Mouse (Mus musculus) cerebellum, adult 8-10 months (tissue): ENCODE data around the gene Dvl3.

Experiments
- DNase-seq: peaks from one replicate; pipeline ENCODE4 v3.0.0; 2022

The Dvl3 gene

DNA sequence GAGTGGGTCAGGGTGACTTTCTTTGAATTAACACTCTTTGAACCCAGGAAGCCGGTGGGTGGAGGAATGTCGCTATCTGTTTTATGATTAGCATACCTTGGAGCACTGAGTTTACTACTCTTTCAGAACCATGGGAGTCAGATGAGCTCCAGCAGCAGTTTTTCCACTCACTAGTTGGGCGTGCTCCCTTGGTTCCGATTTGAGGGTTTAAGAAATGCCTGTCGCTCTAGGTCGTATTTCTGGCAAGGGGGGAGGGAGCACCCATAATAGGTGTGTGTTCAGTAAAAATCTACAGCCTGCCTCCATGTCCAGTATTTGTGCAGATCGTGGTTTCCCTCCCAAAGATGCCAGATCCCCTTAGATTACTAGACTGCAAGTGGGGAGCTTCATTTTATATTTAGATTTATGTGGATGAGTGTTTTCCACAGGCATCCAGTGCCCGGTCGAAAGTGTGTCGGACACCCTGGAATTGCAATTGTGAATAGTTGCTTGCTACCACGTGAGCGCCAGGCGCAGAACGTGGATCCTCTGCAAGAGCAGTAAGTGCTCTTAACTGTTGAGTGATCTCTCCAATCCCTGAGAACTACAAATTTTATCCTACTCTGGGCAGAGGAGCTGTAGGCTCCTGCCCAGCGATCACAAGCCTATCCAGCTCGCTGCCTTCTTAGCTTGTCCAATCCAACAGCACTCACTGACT is 18.7 kb upstream of the Dvl3 start:
- no peak for DNase-seq

DNA sequence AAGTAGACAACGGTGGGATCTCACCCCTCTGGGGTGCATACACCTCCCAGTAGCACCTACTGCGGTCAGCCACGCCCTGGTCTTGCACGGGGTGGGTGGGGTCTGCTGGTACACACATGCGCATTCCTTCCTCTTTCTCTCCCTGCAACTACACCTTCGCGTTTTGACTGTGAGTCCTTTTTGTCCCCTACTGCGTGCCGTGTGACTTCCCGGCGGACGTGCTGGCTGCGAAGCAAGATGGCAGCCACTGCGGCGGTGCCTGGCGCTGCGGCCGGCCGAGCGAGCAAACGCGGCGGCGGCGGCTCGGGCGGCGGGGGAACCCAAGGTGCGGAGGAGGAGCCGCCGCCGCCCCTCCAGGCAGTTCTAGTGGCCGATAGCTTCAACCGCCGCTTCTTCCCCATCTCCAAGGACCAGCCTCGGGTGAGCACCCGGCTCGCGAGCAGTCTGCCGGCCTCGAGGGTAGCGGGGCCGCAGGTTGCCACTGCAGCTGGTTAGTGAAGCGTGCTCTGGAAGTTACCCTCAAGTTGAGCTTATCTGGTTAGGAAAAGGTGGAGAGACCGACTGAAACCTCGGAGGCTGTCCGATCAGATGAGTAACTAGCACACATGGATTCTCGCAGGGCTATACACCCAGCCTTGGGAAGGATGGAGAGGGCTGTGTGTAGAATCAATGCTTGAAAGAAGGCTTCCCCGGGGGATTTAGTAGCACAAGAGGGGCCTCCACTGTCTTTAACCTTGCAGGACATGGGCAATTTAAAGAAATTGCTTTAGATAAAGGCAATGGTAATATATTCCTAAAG is 17.9 kb upstream of the Dvl3 start, which contains the start of gene Eif2b5:
TSS of gene Eif2b5 (plus strand) at position 141 of the 799 bp plus-strand sequence.
- DNase-seq: peak; percentile 95

DNA sequence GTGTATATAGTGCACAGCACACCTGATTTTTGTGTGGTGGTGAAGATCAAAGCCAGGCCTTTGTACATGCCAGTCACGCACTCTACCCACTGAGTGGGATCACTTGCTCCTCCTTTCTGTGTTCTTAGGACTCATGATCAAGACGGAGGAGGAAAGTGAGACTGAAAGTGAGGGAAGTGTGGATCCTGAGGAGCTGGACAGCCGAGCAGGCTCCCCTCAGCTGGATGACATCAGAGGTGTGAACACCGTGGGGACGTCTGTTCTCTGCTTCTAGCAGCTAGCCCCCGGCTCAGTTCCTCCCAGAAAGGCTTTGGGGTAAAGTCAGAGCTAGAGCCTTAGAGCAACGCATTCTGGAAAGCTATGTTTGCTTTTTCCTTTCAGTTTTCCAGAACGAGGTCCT is 10.8 kb upstream of the Dvl3 start:
- DNase-seq: no peak

DNA sequence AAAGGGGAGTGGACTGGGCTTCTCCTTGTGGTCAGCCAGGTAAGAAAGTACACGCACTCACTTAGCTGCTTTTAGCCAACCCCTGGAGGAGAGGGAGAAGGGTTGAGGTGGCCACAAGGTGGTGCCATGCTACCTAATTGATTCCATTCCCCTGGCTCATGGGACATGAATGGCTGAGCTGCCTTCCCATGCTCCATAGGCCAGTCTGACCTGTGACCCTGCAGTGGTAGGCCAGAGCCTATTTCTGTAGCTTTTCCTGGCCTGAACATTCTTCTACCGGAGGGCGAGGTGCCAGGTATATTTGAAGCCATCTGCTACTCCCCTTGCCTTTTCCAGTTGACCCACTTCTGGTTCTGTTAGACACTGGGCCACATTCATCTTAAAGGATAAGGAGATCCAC is 7.4 kb upstream of the Dvl3 start:
- peak; percentile 46 for DNase-seq

DNA sequence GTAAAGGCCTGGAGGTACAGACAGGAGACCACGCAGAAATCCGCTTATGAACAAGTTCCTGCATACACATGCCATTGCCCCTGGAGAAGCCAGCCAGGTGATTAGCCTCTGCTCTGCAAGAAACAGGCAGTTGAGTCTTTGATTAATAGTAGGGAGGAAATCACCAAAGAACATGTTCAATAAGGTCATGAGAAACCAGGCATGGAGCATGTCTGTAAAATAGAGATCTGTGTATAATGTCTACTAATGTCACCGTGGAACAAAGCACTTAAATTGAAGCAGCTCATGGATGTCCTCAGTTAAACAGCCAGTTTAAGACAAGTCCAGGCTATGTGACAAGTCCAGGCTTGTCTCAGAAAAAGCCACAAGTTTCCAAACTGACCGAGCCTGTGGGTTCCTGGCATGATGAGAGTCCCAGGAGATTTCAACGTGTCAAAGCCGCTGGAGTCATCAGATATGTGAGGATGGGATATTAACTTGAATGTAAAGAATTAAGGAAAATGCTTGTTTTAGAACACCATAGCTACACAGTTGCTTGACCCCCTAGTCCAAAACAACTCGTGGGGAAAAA is 5.4 kb upstream of the Dvl3 start:
- DNase-seq: no peak

DNA sequence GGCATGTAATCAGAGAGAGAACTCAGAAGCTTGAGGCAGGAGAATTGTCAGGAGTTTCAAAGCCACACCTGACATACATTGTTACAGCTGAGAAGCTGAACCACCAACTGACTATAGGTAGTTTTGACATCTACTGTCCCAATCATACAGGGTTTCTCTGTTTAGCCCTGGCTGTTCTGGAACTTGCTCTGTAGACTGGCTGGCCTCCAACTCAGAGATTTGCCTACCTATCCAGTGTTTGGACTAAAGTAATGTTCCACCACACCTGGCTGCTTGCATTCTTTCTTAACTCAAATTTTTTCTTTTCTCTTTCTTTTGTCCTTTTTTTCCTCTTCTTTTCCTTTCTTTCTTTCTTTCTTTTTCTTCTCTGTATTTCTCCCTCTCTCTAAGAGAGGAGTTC is 750 bp upstream of the Dvl3 start:
- no peak for DNase-seq

DNA sequence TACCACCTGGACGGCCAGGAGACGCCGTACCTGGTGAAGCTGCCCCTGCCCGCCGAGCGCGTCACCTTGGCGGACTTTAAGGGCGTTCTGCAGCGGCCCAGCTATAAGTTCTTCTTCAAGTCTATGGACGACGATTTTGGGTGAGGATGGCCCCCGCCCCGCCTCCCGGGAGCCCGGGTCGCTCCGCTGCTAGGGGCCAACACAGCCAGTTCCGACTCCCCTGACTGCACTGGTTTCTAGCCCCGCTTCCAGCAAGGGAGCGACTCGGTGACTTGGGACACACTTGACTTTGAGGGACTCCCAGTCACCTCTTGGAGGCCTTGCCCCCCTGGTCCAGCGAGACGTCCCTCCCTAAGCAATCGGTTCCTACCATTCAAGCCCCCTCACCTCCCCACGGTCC is 434 bp downstream of the Dvl3 start:
- DNase-seq: no peak

DNA sequence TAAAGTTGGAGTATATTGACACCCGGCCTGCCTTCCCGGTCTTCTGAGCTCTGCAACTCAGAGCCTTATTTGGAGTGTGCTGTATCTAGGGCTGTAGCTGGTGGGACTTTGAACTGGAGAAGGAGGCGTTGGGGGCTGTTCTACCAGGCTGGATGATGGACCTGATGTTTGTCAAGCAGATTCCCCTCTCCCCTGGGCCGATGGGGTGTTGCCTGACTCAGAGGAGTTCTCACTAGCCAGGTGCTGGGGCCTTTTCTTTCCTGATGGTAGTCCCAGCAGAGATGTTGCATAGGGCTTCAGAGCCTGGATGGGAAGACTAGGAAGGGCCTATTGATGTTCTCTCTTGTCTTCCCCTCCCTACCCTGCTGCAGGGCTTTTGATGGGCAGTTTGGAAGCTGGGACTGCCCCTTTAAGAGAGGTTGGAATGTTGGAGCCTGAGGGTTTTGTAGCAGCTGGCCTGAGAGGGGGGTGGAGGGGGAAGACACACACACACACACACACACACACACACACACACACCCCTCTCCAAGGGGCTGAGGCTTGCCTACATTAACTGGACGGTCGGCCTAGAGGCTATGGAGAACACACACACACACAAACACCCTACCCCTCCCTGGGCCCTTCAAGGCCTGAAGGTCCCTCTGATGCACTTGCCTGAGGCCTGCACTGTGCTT is 1.1 kb downstream of the Dvl3 start:
- no peak for DNase-seq

DNA sequence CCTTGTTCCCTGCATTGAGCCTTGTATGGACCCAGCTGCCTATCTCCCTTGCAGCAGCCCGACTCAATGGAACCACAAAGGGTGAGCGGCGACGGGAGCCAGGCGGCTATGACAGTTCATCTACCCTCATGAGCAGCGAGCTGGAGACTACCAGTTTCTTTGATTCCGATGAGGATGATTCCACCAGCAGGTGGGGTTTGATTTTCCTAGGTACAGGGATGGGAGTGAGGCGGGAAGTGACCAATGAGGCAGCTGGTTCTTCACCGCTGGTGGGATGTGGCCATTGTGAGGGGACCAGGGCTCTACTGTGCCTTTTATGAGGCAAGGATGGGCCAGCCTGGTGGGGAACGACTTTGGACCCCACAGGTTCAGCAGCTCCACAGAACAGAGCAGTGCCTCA is 7.1 kb downstream of the Dvl3 start:
- no peak for DNase-seq

DNA sequence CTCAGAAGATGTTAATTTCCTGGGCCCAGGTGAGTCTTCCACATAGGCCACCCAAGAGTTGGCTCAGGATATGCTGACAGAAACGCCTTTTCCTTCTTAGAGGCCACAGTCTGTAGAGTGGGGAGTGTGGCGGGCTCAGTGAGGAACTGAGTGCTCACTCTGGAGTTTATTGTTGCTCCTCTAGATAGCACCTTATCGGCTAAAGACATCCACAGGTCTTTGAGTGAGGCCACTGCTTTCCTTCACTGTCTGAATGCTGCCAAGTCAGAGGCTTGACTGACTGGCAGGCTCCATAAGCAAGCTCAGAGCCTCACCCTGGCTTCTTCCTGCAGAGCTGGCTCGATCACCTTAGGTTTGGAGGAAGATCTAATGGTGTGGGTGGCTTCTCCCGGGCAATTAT is 12.0 kb downstream of the Dvl3 start:
- no peak for DNase-seq

DNA sequence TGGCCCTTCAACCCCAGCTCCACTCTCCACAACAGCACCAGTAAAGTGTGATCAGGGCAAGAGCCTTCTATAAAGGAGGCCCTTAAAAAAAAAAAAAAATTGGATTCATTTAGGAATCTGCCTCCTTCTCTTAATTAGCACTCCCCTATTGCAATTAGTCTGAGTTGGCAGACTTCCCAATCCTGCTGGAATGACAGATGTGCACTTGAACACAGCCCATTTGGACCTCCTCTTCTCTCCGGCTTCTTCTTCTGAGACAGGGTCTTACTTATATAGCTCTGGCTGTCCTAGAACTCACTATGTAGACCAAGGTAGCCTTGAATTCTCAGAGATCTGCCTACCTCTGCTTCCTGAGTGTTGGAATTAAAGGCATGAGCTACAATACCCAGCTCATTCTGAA is 12.6 kb downstream of the Dvl3 start:
- DNase-seq: no peak

DNA sequence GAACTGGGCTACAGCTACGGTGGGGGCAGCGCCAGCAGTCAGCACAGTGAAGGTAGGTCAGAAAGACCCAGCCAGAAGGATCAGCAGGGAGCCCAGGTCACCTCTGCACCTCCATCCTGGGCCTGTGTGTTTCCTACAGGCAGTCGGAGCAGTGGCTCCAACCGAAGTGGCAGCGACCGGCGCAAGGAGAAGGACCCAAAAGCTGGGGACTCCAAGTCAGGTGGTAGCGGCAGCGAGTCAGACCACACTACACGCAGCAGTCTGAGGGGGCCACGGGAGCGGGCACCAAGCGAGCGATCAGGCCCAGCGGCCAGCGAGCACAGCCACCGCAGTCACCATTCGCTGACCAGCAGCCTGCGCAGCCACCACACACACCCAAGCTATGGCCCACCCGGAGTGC is 14.2 kb downstream of the Dvl3 start:
- no peak for DNase-seq

DNA sequence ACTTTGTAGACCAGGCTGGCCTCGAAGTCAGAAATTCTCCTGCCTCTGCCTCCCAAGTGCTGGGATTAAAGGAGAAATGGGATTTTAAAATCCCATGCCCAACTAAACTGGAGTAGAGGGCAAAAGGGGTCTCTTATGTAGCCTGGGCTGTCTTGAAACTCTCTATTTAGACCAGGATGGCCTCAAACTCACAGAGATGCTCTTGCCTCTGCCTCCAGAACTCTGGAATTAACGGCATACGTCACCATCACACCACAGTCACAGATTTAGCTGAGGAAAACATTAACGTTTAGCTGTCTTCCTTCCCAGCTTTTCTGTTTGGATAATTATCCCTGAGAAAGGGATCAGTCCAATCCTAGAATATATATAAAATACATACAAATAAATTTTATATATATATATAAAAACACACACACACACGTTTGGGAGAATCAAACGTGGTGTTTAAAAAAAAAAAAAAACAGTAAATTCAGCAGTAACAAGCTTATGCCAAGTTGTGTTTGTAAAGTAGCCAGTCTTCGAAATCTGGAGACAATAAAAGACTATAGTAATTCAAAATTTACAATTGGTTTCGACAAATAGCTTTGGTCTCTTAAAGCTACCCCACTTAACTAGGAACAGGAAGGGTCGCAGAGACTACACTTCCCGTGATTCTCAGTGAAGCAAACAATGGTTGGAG is 18.0 kb downstream of the Dvl3 start:
- DNase-seq: no peak

DNA sequence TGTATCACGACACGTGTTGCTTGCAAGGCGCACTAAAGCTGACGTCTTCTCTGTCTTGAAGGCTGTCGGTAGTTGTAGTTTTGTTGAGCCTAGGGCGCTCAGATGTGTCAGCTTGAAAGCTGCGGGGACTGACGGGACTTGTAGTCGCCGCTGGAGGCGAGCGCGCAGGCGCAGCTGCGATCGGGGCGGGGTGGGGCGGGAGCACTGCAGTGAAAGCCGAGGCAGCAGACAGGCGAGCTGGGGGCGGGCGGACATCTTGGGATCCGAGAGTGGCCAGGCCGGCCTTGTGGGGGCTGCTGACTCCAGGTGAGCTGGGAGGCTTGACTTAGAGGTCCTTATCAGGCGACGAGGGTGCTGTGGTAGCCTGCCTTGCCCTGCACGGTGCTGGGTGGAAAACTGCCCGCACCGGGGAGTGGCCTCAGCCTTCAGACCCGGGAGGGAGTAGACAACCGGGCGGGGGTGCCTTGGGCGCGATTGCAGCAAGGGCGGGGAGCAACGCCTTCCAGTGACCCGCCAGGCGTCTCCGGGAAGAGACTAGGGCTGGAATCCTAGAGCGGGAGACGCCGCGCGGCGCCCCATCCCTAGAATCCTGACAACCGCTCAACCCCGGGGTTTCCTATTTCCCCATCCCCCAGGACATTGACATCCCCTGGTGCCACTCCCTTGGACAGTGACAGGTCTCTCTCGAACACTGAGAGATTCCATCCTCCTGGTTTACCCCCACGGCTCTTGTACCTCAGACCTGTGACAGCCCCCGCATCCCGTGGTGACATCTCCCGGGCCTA is 18.7 kb downstream of the Dvl3 start, which contains the start of gene Ap2m1:
TSS of gene Ap2m1 (plus strand) at position 183 of the 785 bp plus-strand sequence.
- peak; percentile 88 for DNase-seq

DNA sequence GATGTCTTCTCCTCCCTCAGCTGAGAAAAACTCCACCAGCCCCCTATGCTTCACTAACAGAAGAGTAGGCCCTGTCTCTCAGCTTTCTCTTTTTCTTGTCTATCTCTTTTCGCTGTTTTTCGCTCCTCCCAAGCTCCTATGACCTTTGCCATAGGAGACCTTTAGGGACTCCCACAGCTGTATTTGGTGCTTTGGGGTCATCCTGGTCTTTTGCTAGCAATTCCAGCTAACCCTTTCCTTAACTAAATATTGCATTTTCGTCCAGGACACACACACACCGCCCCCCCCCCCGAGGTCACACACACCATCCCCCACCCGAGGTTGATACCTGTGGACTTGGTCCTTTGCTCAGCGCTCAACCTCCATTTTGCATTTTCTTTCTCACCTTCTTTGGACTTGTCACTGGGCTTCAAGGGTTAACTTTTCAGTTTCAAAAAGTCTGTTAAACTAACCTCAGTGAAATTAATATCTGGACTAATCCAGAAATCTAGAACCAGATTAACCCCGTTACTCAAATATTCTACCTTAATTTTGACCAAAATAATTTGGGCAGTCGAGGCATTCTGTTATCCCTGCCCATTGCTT is 19.4 kb downstream of the Dvl3 start:
- DNase-seq: no peak

DNA sequence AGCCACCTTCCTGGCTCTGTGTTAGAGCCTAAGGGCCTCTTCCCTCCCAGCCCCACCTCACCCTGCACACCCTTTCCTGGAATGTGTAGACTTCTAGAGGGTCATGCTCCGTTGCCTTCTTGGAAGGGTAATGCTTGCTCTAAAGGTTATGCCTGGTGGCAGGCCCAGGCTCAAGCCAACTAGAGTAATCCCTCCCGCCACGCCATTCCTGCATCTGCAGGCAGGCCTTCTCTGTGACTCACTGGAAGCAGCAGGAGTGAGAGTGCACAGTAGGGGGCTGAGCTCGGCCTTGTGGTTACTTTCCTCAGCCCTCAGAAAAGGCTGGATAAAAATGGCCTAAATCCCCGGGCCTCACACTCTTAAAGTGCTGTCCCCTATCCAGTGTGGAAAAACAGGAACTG is 20.3 kb downstream of the Dvl3 start:
- DNase-seq: peak; percentile 53

DNA sequence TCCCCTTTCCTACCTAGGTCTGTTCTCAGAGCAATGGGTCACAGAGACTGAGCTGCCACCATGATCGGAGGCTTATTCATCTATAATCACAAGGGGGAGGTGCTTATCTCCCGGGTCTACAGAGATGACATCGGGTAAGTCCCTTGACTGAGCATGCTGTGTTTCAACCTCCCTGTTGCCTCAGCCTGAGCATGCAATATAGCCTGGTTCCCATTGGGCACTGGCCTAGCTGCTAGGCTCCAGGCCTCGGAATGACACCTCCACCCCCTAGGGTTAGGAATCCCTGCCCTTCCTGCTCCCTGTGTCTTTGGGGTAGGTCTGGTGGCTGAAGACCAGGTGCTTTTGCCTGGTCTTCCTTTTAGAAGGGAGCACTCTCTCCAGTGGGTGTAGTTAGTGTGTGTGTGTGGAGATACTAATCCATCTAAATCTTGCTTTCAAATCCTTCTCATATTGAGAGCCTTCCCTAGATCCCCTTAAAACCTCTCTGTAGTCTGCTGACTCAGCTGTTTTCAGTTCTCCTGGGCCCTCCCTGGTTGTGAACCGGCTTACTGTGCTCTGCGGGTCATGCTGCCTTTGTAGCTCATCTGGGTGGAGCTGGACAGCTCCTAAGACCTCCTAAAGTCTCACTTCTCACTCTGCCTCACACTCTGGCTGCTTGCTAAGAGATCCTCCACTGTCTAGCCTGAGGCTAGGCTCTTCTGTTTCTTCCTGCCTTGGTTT is 21.0 kb downstream of the Dvl3 start:
- DNase-seq: no peak

DNA sequence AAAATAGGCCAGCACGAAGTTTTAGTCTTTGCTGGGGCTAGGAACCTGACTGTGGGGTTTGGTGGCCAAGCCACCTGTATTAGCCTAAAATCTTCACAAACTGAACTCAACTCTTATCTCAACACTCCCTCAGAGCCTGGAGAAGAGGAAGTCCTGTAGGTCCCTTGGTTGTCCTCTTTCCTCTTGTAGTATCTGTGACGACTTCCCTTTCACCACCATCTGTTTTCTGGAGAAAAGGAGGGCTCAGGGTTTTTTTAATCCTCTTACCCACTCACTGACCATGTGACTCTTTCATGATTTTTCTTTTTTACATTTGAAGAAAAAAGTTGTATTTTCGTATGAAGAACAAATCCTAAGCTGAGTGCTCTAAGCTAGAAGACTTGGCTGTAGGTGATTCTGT is 22.9 kb downstream of the Dvl3 start:
- no peak for DNase-seq

DNA sequence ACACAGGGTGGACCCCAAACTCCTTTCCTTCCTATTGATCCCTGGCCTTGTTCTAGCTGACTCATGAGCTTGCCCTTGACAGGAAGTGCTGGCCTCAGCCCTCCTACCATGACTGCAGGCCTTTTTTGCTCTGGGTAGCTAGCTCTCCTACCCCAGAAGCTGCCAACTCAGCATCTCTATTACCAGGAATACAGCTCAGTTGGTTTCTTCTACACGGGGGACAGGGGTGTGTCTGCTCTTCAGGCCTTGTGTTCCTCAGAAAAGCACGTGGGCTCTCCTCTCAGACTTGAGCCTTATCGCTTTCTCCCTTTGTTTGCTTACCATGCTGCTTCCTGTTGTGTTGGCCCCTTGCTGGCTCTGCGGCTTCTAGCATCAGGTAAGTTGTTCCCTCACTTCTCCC is 23.7 kb downstream of the Dvl3 start:
- DNase-seq: no peak

DNA sequence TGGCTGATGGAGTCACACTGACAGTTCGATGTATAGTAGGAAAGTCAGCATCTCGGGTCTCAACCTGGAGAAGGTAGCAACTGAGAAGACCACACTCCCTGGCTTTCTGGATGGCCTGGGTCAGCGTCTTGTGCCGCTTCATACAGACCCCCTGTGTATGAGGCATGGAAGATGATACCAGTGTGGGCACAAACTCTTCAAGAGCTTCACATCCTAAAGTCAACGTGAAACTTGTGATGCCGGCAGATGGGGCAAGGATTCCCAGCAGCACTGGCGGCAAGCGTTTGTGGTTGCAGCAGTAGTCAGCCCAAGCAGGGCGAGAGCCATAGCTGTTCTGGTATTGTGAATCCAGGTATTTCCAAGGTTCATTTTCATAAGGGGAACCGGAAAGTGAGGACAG is 28.9 kb downstream of the Dvl3 start:
- DNase-seq: no peak

DNA sequence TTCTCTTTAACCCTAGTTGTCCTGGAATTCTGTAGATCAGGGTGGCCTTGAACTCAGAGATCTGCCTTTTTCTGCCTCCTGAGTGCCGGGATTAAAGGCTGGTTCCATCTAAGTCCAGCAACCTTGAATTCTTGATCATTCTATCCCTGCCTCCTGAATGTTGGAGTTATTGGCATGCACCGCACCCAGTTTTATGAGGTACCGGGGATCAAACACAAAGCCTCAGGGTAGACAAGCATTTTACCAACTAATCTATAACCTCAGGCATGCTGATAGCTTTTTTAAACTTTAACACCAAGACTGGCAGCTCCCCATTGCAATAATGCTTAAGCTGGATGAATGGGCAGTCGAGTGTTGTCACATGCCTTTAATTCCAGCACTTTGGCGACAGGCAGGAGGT is 30.6 kb downstream of the Dvl3 start:
- no peak for DNase-seq
